Mouse (Mus musculus): ENCODE data around the gene Olfr1335. TPM values are rescaled to one million over a fixed set of nuclear protein-coding genes. Genes with fewer than 3 reads are reported as not detected.
"Not testable (repeated sequence)": the region's sequence is repeated elsewhere in the genome, so short reads cannot be mapped to it uniquely, and the experiment has no call there.

Gene Olfr1335
- polyA plus RNA-seq (2014; fragmentation: Nextera tagmentation; extraction: Ambion mirVana), result not detected in 2 replicates

GRCm38 (mm10) chr4:118809844-118810243, at the start of gene Olfr1335:
Gene Olfr1335 (minus strand): TSS chr4:118809944.
- Histone ChIP-seq H3K27ac (ENCODE audit: low read depth, low read length) (no peak within 1 kb of the TSS), H3K9me3 (ENCODE audit: control insufficient read depth, low read length) (no peaks in the 10 kb centered on the region), H3K27me3 (ENCODE audit: control insufficient read depth, insufficient read depth, low read length) (no peaks in the 10 kb centered on the region), H3K9ac (ENCODE audit: low read depth, low read length) (no peak within 1 kb of the TSS), H3K4me2 (replicated peaks; ENCODE audit: low read depth, low read length) (no peak within 1 kb of the TSS), H3K36me3 (ENCODE audit: control insufficient read depth, insufficient read depth, low read length) (no peaks in the 10 kb centered on the region), H3K4me3 (ENCODE audit: low read length) (no peak within 1 kb of the TSS), H3K4me1 (ENCODE audit: control insufficient read depth, insufficient read depth, low read length) (no peaks in the 10 kb centered on the region)
- no peak for ATAC-seq (ENCODE audit: low FRiP score, low TSS enrichment)
- 92% methylated on average over 4 of the region's 4 CpGs for WGBS

- Histone ChIP-seq H3K27ac (ENCODE audit: low read depth, low read length) (no peak within 1 kb of the TSS), H3K36me3 (ENCODE audit: control insufficient read depth, insufficient read depth, low read length) (no peaks in the 10 kb centered on the region), H3K27me3 (ENCODE audit: control insufficient read depth, insufficient read depth, low read length) (no peaks in the 10 kb centered on the region), H3K9me3 (ENCODE audit: control insufficient read depth, low read length) (no peaks in the 10 kb centered on the region), H3K9ac (ENCODE audit: low read depth, low read length) (no peak within 1 kb of the TSS), H3K4me2 (replicated peaks; ENCODE audit: low read depth, low read length) (no peak within 1 kb of the TSS), H3K4me1 (ENCODE audit: control insufficient read depth, insufficient read depth, low read length) (no peaks in the 10 kb centered on the region), H3K4me3 (ENCODE audit: low read length) (no peak within 1 kb of the TSS)
- WGBS, result 92% methylated on average over 1 of the region's 1 CpGs
- no peak for ATAC-seq (ENCODE audit: low FRiP score, low TSS enrichment)
Measured at GRCm38 (mm10) chr4:118836179-118836578, 26.4 kb upstream of the Olfr1335 start, which contains the start of gene Olfr1333. Gene Olfr1333 (minus strand): TSS chr4:118836279.

GRCm38 (mm10) chr4:118818921-118819320, 9.2 kb upstream of the Olfr1335 start:
- Histone ChIP-seq H3K9me3 (ENCODE audit: control insufficient read depth, low read length) (no peaks in the 10 kb centered on the region), H3K4me1 (ENCODE audit: control insufficient read depth, insufficient read depth, low read length) (no peaks in the 10 kb centered on the region), H3K4me2 (replicated peaks; ENCODE audit: low read depth, low read length) (no peak overlapping the region), H3K27ac (ENCODE audit: low read depth, low read length) (no peak overlapping the region), H3K36me3 (ENCODE audit: control insufficient read depth, insufficient read depth, low read length) (no peaks in the 10 kb centered on the region), H3K27me3 (ENCODE audit: control insufficient read depth, insufficient read depth, low read length) (no peaks in the 10 kb centered on the region), H3K9ac (ENCODE audit: low read depth, low read length) (no peak overlapping the region), H3K4me3 (ENCODE audit: low read length) (no peak overlapping the region)
- no peak for ATAC-seq (ENCODE audit: low FRiP score, low TSS enrichment)
- WGBS, result 84% methylated on average over 1 of the region's 1 CpGs

GRCm38 (mm10) chr4:118792796-118793195, 16.9 kb downstream of the Olfr1335 start:
- H3K36me3 ChIP-seq (ENCODE audit: control insufficient read depth, insufficient read depth, low read length); H3K4me3 ChIP-seq (ENCODE audit: low read length); H3K4me2 ChIP-seq (replicated peaks; ENCODE audit: low read depth, low read length); H3K9ac ChIP-seq (ENCODE audit: low read depth, low read length); H3K27me3 ChIP-seq (ENCODE audit: control insufficient read depth, insufficient read depth, low read length); H3K27ac ChIP-seq (ENCODE audit: low read depth, low read length); H3K9me3 ChIP-seq (ENCODE audit: control insufficient read depth, low read length); H3K4me1 ChIP-seq (ENCODE audit: control insufficient read depth, insufficient read depth, low read length); ATAC-seq (ENCODE audit: low FRiP score, low TSS enrichment): not testable (repeated sequence)

- Histone ChIP-seq H3K9ac (ENCODE audit: low read depth, low read length) (no peak within 1 kb of the TSS), H3K4me1 (ENCODE audit: control insufficient read depth, insufficient read depth, low read length) (no peaks in the 10 kb centered on the region), H3K36me3 (ENCODE audit: control insufficient read depth, insufficient read depth, low read length) (no peaks in the 10 kb centered on the region), H3K27ac (ENCODE audit: low read depth, low read length) (no peak within 1 kb of the TSS), H3K9me3 (ENCODE audit: control insufficient read depth, low read length) (no peaks in the 10 kb centered on the region), H3K4me2 (replicated peaks; ENCODE audit: low read depth, low read length) (no peak within 1 kb of the TSS), H3K27me3 (ENCODE audit: control insufficient read depth, insufficient read depth, low read length) (peaks cover 3% of the 10 kb centered on the region; the same call in 1 of the 2 replicates), H3K4me3 (ENCODE audit: low read length) (no peak within 1 kb of the TSS)
- no peak for ATAC-seq (ENCODE audit: low FRiP score, low TSS enrichment)
- WGBS, result 86% methylated on average over 2 of the region's 2 CpGs
Measured at GRCm38 (mm10) chr4:118782486-118782885, 27.3 kb downstream of the Olfr1335 start, which contains the start of gene Olfr1337. Gene Olfr1337 (minus strand): TSS chr4:118782586.

Other genes starting within 250 kb of the Olfr1335 start
- 0.08 and 0.17 TPM in 2 replicates for gene Cfap57, start 189.2 kb downstream of the Olfr1335 start, polyA plus RNA-seq (2014; fragmentation: Nextera tagmentation; extraction: Ambion mirVana)
- 199 and 222 TPM in 2 replicates for gene Ebna1bp2, start 189.1 kb downstream of the Olfr1335 start, polyA plus RNA-seq (2014; fragmentation: Nextera tagmentation; extraction: Ambion mirVana)
- not detected in 2 replicates for gene Olfr62, start 151.0 kb downstream of the Olfr1335 start, polyA plus RNA-seq (2014; fragmentation: Nextera tagmentation; extraction: Ambion mirVana)
- gene Olfr1342, start 117.2 kb downstream of the Olfr1335 start, polyA plus RNA-seq (2014; fragmentation: Nextera tagmentation; extraction: Ambion mirVana), result 0.15 TPM in 1 of 2 replicates, not detected in the other
- gene Olfr1341, start 106.4 kb downstream of the Olfr1335 start, polyA plus RNA-seq (2014; fragmentation: Nextera tagmentation; extraction: Ambion mirVana), result not detected in 2 replicates
- gene Olfr1340, start 89.8 kb downstream of the Olfr1335 start, polyA plus RNA-seq (2014; fragmentation: Nextera tagmentation; extraction: Ambion mirVana), result not detected in 2 replicates
- not detected in 2 replicates for gene Olfr1339, start 77.8 kb downstream of the Olfr1335 start, polyA plus RNA-seq (2014; fragmentation: Nextera tagmentation; extraction: Ambion mirVana)
- not detected in 2 replicates for gene Olfr1338, start 51.2 kb downstream of the Olfr1335 start, polyA plus RNA-seq (2014; fragmentation: Nextera tagmentation; extraction: Ambion mirVana)
- not detected in 2 replicates for gene Olfr1337, start 27.4 kb downstream of the Olfr1335 start, polyA plus RNA-seq (2014; fragmentation: Nextera tagmentation; extraction: Ambion mirVana)
- not detected in 2 replicates for gene Olfr1333, start 26.3 kb upstream of the Olfr1335 start, polyA plus RNA-seq (2014; fragmentation: Nextera tagmentation; extraction: Ambion mirVana)
- not detected in 2 replicates for gene Olfr1331, start 54.7 kb upstream of the Olfr1335 start, polyA plus RNA-seq (2014; fragmentation: Nextera tagmentation; extraction: Ambion mirVana)
- gene Olfr1330, start 78.7 kb upstream of the Olfr1335 start, polyA plus RNA-seq (2014; fragmentation: Nextera tagmentation; extraction: Ambion mirVana), result not detected in 2 replicates
- not detected in 2 replicates for gene Olfr1329, start 107.5 kb upstream of the Olfr1335 start, polyA plus RNA-seq (2014; fragmentation: Nextera tagmentation; extraction: Ambion mirVana)
- gene Olfr1328, start 128.7 kb upstream of the Olfr1335 start, polyA plus RNA-seq (2014; fragmentation: Nextera tagmentation; extraction: Ambion mirVana), result not detected in 2 replicates
- not detected in 2 replicates for gene Lao1, start 151.6 kb upstream of the Olfr1335 start, polyA plus RNA-seq (2014; fragmentation: Nextera tagmentation; extraction: Ambion mirVana)